Mouse (Mus musculus) stomach, embryonic 14.5 days (tissue): Measurements from ENCODE around the gene Supt6. TPM values are rescaled to one million over a fixed set of nuclear protein-coding genes. Genes with fewer than 3 reads are reported as not detected.
"Not testable (repeated sequence)": the region's sequence is repeated elsewhere in the genome, so short reads cannot be mapped to it uniquely, and the experiment has no call there.

Experiments used
- ATAC-seq: fragments of 200-750 bp; cut with Nextera tagmentation; 2 replicates; pipeline ENCODE4 v1.8.0; 2017; ENCODE audit warnings: low read depth, moderate TSS enrichment; ENCODE audit not compliant: insufficient number of reproducible peaks, insufficient read depth, low FRiP score
- H3K27ac ChIP-seq: fragments of 300-500 bp; sonication (generic); 2 replicates; pipeline ENCODE4 v1.5.1; 2014; ENCODE audit warnings: mild to moderate bottlenecking, low read length, moderate library complexity, mixed read lengths
- H3K27me3 ChIP-seq: fragments of 300-500 bp; sonication (generic); 2 replicates; pipeline ENCODE4 v1.6.1; 2014; ENCODE audit warnings: low read length, control low read depth, mixed read lengths; ENCODE audit not compliant: control insufficient read depth, insufficient read depth
- H3K36me3 ChIP-seq: fragments of 300-500 bp; sonication (generic); 2 replicates; pipeline ENCODE4 v1.6.1; 2014; ENCODE audit warnings: mild to moderate bottlenecking, control low read depth, low read length, moderate library complexity, mixed read lengths; ENCODE audit not compliant: control insufficient read depth, insufficient read depth
- H3K4me1 ChIP-seq: fragments of 300-500 bp; sonication (generic); 2 replicates; pipeline ENCODE4 v1.6.1; 2014; ENCODE audit warnings: low read length, control low read depth, mixed read lengths; ENCODE audit not compliant: control insufficient read depth, insufficient read depth
- H3K4me2 ChIP-seq: fragments of 300-500 bp; sonication (generic); replicated peaks from 2 replicates; pipeline ENCODE4 v1.6.1; 2014; ENCODE audit warnings: low read depth, low read length, control low read depth
- H3K4me3 ChIP-seq: fragments of 300-500 bp; sonication (generic); 2 replicates; pipeline ENCODE4 v1.5.1; 2014; ENCODE audit warnings: low read depth, low read length, control low read depth
- H3K9ac ChIP-seq: fragments of 300-500 bp; sonication (generic); replicated peaks from 2 replicates; pipeline ENCODE4 v1.6.1; 2014; ENCODE audit warnings: low read depth, mild to moderate bottlenecking, control low read depth, low read length, moderate library complexity, mixed read lengths
- H3K9me3 ChIP-seq: fragments of 300-500 bp; sonication (generic); 2 replicates; pipeline ENCODE4 v1.6.1; 2016; ENCODE audit warnings: low read depth, low read length, control low read depth; ENCODE audit not compliant: control insufficient read depth
- WGBS: fragments of 180-500 bp; shearing (Covaris S2); extraction: QIAGEN DNeasy Blood & Tissue Kit; methylation state at CpG from one replicate; pipeline ENCODE4 v1.1.7; 2014; 5-methylcytosine and 5-hydroxymethylcytosine counted together
- polyA plus RNA-seq: library from polyadenylated mRNA; unstranded; fragments of >200 nt; fragmentation: Nextera tagmentation; extraction: Ambion mirVana; gene quantifications from 2 replicates; pipeline ENCODE4 v1.2.1, GENCODE M21; 2014

Gene Supt6
- polyA plus RNA-seq, 1 experiment from 2014 or later, result 25.3 TPM

GRCm38 (mm10) chr11:78193113-78193512, 52.7 kb downstream of the Supt6 start, which contains the start of gene Proca1:
Gene Proca1, plus strand, starts transcription at chr11:78193392.
- Histone ChIP-seq H3K9ac (no peak within 1 kb of the TSS), H3K27ac (no peak within 1 kb of the TSS)

GRCm38 (mm10) chr11:78190041-78190440, 55.7 kb downstream of the Supt6 start:
- H3K4me3 ChIP-seq, result peak overlapping the region; percentile 73
- ATAC-seq, result no peak

More at GRCm38 (mm10) chr11:78193113-78193512, 52.7 kb downstream of the Supt6 start, which contains the start of gene Proca1:
- H3K4me3 ChIP-seq, result peak within 1 kb of the TSS; percentile 49
- WGBS, result 73% methylated on average over 1 of the region's 1 CpGs
- H3K36me3 ChIP-seq, result peaks cover 11% of the 10 kb centered on the region
- no peaks in the 10 kb centered on the region for H3K9me3 ChIP-seq
- no peaks in the 10 kb centered on the region for H3K27me3 ChIP-seq
- peak within 1 kb of the TSS; percentile 60 for H3K4me2 ChIP-seq
- peaks cover 12% of the 10 kb centered on the region for H3K4me1 ChIP-seq
- no peak for ATAC-seq

GRCm38 (mm10) chr11:78189234-78190040, 56.4 kb downstream of the Supt6 start:
- ATAC-seq, result peak; percentile 79

More at GRCm38 (mm10) chr11:78190041-78190440, 55.7 kb downstream of the Supt6 start:
- H3K4me1 ChIP-seq, result peaks cover 15% of the 10 kb centered on the region
- H3K27ac ChIP-seq, result peak overlapping the region; percentile 99
- H3K4me2 ChIP-seq, result peak overlapping the region; percentile 46
- H3K9me3 ChIP-seq, result no peaks in the 10 kb centered on the region
- peaks cover 11% of the 10 kb centered on the region for H3K36me3 ChIP-seq
- H3K9ac ChIP-seq, result 0 out of 2 replicates have a peak overlapping the region, but pooled peaks have one; percentile 88
- WGBS, result 57% methylated on average over 6 of the region's 6 CpGs
- H3K27me3 ChIP-seq, result no peaks in the 10 kb centered on the region

GRCm38 (mm10) chr11:78188331-78189233, 57.2 kb downstream of the Supt6 start, which contains the start of gene Rab34:
Gene Rab34, plus strand, starts transcription at chr11:78188430.
- Histone ChIP-seq H3K9ac (peak within 1 kb of the TSS; percentile 88), H3K9me3 (no peaks in the 10 kb centered on the region)
- WGBS, result under 1% methylated on average over 64 of the region's 80 CpGs

More at GRCm38 (mm10) chr11:78189234-78190040, 56.4 kb downstream of the Supt6 start:
- no peaks in the 10 kb centered on the region for H3K9me3 ChIP-seq
- H3K9ac ChIP-seq, result peak overlapping the region; percentile 88
- peak overlapping the region; percentile 99 for H3K27ac ChIP-seq
- peaks cover 11% of the 10 kb centered on the region for H3K36me3 ChIP-seq
- 1% methylated on average over 40 of the region's 42 CpGs for WGBS
- peaks cover 13% of the 10 kb centered on the region; the same call in 1 of the 2 replicates for H3K4me1 ChIP-seq
- peak overlapping the region; percentile 73 for H3K4me3 ChIP-seq
- no peaks in the 10 kb centered on the region for H3K27me3 ChIP-seq
- H3K4me2 ChIP-seq, result peak overlapping the region; percentile 46

GRCm38 (mm10) chr11:78184702-78185101, 61.1 kb downstream of the Supt6 start:
- WGBS, result 93% methylated on average over 6 of the region's 6 CpGs
- H3K4me3 ChIP-seq, H3K27me3 ChIP-seq, H3K9ac ChIP-seq, H3K9me3 ChIP-seq, H3K4me2 ChIP-seq, H3K27ac ChIP-seq, ATAC-seq: not testable (repeated sequence)
- Histone ChIP-seq H3K36me3 (peaks cover 23% of the 10 kb centered on the region), H3K4me1 (peaks cover 35% of the 10 kb centered on the region)

More at GRCm38 (mm10) chr11:78188331-78189233, 57.2 kb downstream of the Supt6 start, which contains the start of gene Rab34:
- Histone ChIP-seq H3K4me3 (peak within 1 kb of the TSS; percentile 73), H3K36me3 (peaks cover 11% of the 10 kb centered on the region), H3K27me3 (no peaks in the 10 kb centered on the region), H3K27ac (peak within 1 kb of the TSS; percentile 99), H3K4me1 (peaks cover 13% of the 10 kb centered on the region; the same call in 1 of the 2 replicates), H3K4me2 (peak within 1 kb of the TSS; percentile 46)
- peak; percentile 82 for ATAC-seq

GRCm38 (mm10) chr11:78183884-78184514, 61.8 kb downstream of the Supt6 start:
- Histone ChIP-seq H3K36me3 (peaks cover 23% of the 10 kb centered on the region), H3K27me3 (no peaks in the 10 kb centered on the region), H3K4me3 (peak overlapping the region; percentile 98; the same call in 1 of the 2 replicates), H3K4me1 (peaks cover 36% of the 10 kb centered on the region), H3K9ac (0 out of 2 replicates have a peak overlapping the region, but pooled peaks have one; percentile 4), H3K27ac (no peak overlapping the region), H3K4me2 (peak overlapping the region; percentile 39), H3K9me3 (no peaks in the 10 kb centered on the region)
- 51% methylated on average over 10 of the region's 10 CpGs for WGBS
- ATAC-seq, result no peak

- peak; percentile 88 for ATAC-seq
- WGBS, result under 1% methylated on average over 38 of the region's 38 CpGs
- H3K4me1 ChIP-seq, result peaks cover 36% of the 10 kb centered on the region
- peak within 1 kb of the TSS; percentile 98 for H3K4me3 ChIP-seq
- H3K9ac ChIP-seq, result peak within 1 kb of the TSS; percentile 94
- H3K9me3 ChIP-seq, result no peaks in the 10 kb centered on the region
- H3K27ac ChIP-seq, result peak within 1 kb of the TSS; percentile 91
- no peaks in the 10 kb centered on the region for H3K27me3 ChIP-seq
- peaks cover 23% of the 10 kb centered on the region for H3K36me3 ChIP-seq
- peak within 1 kb of the TSS; percentile 75 for H3K4me2 ChIP-seq
These were observed 62.6 kb downstream of the Supt6 start, which contains the start of gene Rpl23a for GRCm38 (mm10) chr11:78182961-78183844. Gene Rpl23a, minus strand, starts transcription at chr11:78183584.
